Mouse (Mus musculus) left cerebral cortex, adult 18-20 months (tissue): ENCODE results near the gene Akip1. TPM values are rescaled to one million over a fixed set of nuclear protein-coding genes. Genes with fewer than 3 reads are reported as not detected.

Source experiments
- total RNA-seq, 2 experiments: library from RNA; stranded (reverse); gene quantifications; 2 replicates each; pipeline ENCODE4 v1.2.3; 2021

The Akip1 gene
- total RNA-seq, 2 experiments from 2014 or later = 3.6 to 6.0 TPM

Other genes with a start within 250 kb of the Akip1 start
- gene Trim66, start 195.6 kb upstream of the Akip1 start, total RNA-seq = 10 to 100 TPM; 21.5 TPM
- gene Rpl27a, start 184.5 kb upstream of the Akip1 start, total RNA-seq = 100 to 1,000 TPM; 147 to 150 TPM
- 10 to 100 TPM; 17.8 to 21.5 TPM for gene St5, start 85 bp upstream of the Akip1 start, total RNA-seq
- gene BC051019, start 20.2 kb downstream of the Akip1 start, total RNA-seq = not detected
- gene Ascl3, start 28.0 kb downstream of the Akip1 start, total RNA-seq = not detected
- gene Tmem9b, start 49.2 kb downstream of the Akip1 start, total RNA-seq = 10 to 100 TPM; 91.6 to 93.1 TPM
- 10 to 100 TPM; 82.9 to 87.3 TPM for gene Nrip3, start 78.3 kb downstream of the Akip1 start, total RNA-seq
- 1 to 10 TPM in 1 of 2 experiments, under 1 TPM in 1; 0.93 to 1.1 TPM for gene Scube2, start 162.0 kb downstream of the Akip1 start, total RNA-seq